Mouse (Mus musculus): ENCODE data around the gene Plin1.

- TF ChIP-seq CTCF (conservative IDR thresholded peaks at IDR 0.05; ENCODE audit: low read length) (peak; percentile 22), NANOG (IDR thresholded peaks at IDR 0.05; ENCODE audit: borderline replicate concordance, low read length) (no peak), POU5F1 (IDR thresholded peaks at IDR 0.05; ENCODE audit: borderline replicate concordance, low read length) (no peak)
Observed at GRCm38 (mm10) chr7:79729743-79730370, 2.8 kb downstream of the Plin1 start.

Data from E14TG2a.4 (cell line).